Mouse (Mus musculus) testis, adult 2 months (tissue): ENCODE measurements around the gene Ap3b1. TPM values are rescaled to one million over a fixed set of nuclear protein-coding genes. Genes with fewer than 3 reads are reported as not detected.

Experiments
- H3K27ac ChIP-seq: fragments of 200-500 bp; 2 replicates; pipeline ENCODE4 v1.5.1; 2012; ENCODE audit warnings: low read depth, low read length; ENCODE audit not compliant: control insufficient read depth, insufficient read depth
- H3K27me3 ChIP-seq: fragments of 200-500 bp; 2 replicates; pipeline ENCODE4 v1.6.1; 2012; ENCODE audit warnings: mild to moderate bottlenecking, low read length, moderate library complexity; ENCODE audit not compliant: control insufficient read depth, insufficient read depth
- H3K36me3 ChIP-seq: fragments of 200-500 bp; 2 replicates; pipeline ENCODE4 v1.6.1; 2012; ENCODE audit warnings: mild to moderate bottlenecking, low read length; ENCODE audit not compliant: control insufficient read depth, insufficient read depth
- H3K4me1 ChIP-seq: fragments of 200-500 bp; 2 replicates; pipeline ENCODE4 v1.6.1; 2012; ENCODE audit warnings: low read length; ENCODE audit not compliant: control insufficient read depth, insufficient read depth
- H3K4me3 ChIP-seq: fragments of 200-500 bp; 2 replicates; pipeline ENCODE4 v1.5.1; 2012; ENCODE audit warnings: low read depth, mild to moderate bottlenecking, low read length, moderate library complexity, mixed read lengths; ENCODE audit not compliant: control insufficient read depth
- CTCF ChIP-seq: fragments of 200-500 bp; IDR thresholded peaks from 2 replicates; pipeline ENCODE4 v1.5.1; 2012; ENCODE audit warnings: low read depth, mild to moderate bottlenecking, inconsistent platforms, low read length, moderate library complexity; ENCODE audit not compliant: control insufficient read depth, insufficient read depth, insufficient replicate concordance
- POLR2A ChIP-seq: fragments of 200-500 bp; IDR thresholded peaks from 2 replicates; pipeline ENCODE4 v1.6.1; 2012; ENCODE audit warnings: low read depth, mild to moderate bottlenecking, inconsistent platforms, low read length, moderate library complexity; ENCODE audit not compliant: control insufficient read depth
- polyA plus RNA-seq: library from polyadenylated mRNA; depleted of rRNA; stranded (reverse); fragments of >200 nt; gene quantifications from 2 replicates; pipeline ENCODE4 v1.2.3, GENCODE M21; 2012

The Ap3b1 gene
- polyA plus RNA-seq, 1 experiment: 122 TPM

DNA sequence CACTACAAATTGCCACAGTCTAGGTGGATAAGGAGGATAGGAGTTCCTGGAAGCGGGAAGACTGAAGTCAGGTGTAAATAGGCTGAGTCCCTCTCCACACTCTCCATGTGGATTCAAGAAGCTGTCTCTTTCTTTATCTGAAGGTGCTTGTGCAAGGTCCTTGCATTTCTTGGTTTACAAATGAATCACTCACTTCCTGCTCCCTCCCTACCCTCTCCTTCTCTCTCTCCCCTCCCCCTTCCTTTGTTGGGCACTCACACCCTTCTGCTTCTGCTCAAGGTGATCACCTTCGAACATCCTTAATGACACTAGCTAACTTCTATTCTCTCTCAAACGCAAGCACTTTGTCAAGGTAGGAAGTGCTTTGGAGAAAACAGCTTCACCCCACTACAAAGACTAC, 84.7 kb downstream of the Ap3b1 start:
- Histone ChIP-seq H3K4me1 (0 out of 2 replicates have a peak, but pooled peaks cover 2% of the 10 kb centered on the region), H3K4me3 (no peak overlapping the region), H3K27ac (no peak overlapping the region), H3K36me3 (peaks cover 2% of the 10 kb centered on the region; the same call in 1 of the 2 replicates), H3K27me3 (no peaks in the 10 kb centered on the region)
- no peak for TF ChIP-seq CTCF
- TF ChIP-seq POLR2A: no peak

DNA sequence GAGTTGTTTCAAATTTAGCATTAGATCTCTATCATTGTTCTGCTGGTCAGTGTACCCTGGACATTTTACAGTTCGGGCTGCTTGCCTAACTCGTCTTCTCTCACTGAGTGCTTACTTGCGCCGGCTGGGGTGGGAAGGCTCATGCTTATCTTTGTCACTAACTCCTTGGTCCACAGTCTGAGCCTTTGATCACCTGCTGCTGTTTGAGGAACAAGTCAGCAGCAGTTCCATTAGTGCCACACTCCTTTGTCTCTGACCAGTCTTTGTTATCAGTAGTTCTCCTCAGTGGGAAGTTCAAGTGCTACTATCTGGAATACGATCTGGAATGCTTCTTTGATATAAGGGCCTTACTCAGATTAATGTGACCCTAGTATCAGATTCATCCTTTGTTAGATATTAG, 86.3 kb downstream of the Ap3b1 start:
- Histone ChIP-seq H3K4me1 (no peaks in the 10 kb centered on the region), H3K27ac (no peak overlapping the region), H3K36me3 (peaks cover 2% of the 10 kb centered on the region; the same call in 1 of the 2 replicates), H3K27me3 (no peaks in the 10 kb centered on the region), H3K4me3 (no peak overlapping the region)
- TF ChIP-seq CTCF: no peak
- no peak for TF ChIP-seq POLR2A

DNA sequence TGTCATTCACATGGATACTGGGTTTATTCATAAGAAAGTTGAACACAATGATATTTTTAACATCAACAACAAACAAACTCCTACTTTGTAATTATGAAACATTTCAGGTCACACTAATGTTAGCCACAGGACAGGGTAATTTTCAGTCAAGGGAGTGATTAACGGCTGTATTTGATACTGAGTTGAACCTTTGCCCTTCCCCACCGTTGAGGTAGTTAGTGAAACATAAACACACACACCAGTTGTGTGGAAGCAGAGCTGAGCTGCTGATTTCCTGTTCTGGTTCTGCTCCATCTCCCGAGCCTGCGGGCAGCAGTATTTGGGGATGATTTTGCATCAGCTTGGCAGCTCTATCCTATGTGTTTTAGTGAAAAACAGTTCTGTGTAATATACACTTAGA, 88.2 kb downstream of the Ap3b1 start:
- H3K27me3 ChIP-seq: no peaks in the 10 kb centered on the region
- H3K4me3 ChIP-seq: no peak overlapping the region
- no peak overlapping the region for H3K27ac ChIP-seq
- no peaks in the 10 kb centered on the region for H3K4me1 ChIP-seq
- TF ChIP-seq CTCF (no peak), POLR2A (no peak)
- H3K36me3 ChIP-seq: peaks cover 2% of the 10 kb centered on the region; the same call in 1 of the 2 replicates

DNA sequence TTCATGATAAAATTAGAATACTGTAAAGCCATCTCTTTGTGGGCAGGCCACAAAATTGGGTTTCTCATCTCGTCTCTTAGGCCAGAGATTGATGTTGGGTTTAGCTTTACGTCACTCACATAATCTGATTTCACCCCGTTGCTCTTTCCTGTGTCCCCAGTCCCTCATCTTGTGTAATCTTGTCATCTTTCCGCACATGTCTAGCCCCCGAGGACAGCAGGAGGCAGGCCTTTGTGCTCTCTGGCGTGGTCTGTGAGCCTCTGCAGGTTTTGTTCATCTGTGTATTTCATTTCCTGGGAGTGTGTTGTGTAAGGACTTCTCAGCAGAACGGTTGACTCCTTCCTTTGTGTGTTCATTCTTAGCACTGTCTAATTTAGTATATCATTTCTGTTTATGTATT, 90.8 kb downstream of the Ap3b1 start:
- Histone ChIP-seq H3K4me1 (no peaks in the 10 kb centered on the region), H3K27me3 (no peaks in the 10 kb centered on the region), H3K27ac (no peak overlapping the region), H3K36me3 (peaks cover 3% of the 10 kb centered on the region; the same call in 1 of the 2 replicates), H3K4me3 (no peak overlapping the region)
- TF ChIP-seq POLR2A (no peak), CTCF (no peak)

DNA sequence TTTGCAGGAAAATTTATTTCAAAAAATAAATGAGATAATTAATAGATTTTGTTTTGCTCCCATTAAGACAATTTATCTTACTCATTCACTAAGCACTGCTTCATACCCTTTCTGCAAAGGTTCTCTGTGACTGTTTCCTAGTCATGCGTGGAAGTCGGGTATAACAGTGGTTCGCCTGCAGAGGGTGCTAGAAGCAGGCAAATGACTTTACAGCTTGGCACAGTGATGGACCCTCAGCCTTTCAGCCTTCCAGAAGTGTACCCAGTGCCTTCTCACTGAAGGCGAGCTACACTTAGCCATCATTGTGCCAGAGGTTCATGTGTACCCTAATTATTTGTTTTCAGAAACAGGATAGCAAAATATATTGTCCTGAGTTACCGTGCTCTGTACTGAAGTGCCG, 92.5 kb downstream of the Ap3b1 start:
- H3K4me1 ChIP-seq: no peaks in the 10 kb centered on the region
- no peaks in the 10 kb centered on the region for H3K27me3 ChIP-seq
- no peak overlapping the region for H3K27ac ChIP-seq
- H3K4me3 ChIP-seq: no peak overlapping the region
- peaks cover 3% of the 10 kb centered on the region; the same call in 1 of the 2 replicates for H3K36me3 ChIP-seq
- TF ChIP-seq CTCF (peak; percentile 51; the same call in 1 of the 2 replicates), POLR2A (no peak)

DNA sequence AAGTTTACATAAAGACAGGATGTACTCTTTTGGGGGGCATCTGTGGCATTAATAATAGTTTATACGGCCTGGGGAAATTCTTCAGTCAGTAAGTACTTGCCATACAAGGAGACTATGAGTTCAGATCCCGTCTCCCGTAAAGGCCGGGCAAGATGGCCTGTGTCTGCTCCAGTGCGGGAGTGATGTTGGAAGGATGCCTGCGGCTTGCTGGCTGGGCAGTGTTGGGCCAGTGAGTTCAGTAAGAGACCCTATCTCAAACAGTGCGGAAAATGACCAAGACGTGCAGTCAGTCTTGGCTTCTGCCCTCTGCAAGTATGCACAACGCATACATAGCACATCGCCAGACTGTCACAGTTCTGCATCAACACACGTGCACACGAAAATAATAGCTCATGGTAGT, 95.4 kb downstream of the Ap3b1 start:
- TF ChIP-seq CTCF (no peak), POLR2A (no peak)
- no peaks in the 10 kb centered on the region for H3K4me1 ChIP-seq

DNA sequence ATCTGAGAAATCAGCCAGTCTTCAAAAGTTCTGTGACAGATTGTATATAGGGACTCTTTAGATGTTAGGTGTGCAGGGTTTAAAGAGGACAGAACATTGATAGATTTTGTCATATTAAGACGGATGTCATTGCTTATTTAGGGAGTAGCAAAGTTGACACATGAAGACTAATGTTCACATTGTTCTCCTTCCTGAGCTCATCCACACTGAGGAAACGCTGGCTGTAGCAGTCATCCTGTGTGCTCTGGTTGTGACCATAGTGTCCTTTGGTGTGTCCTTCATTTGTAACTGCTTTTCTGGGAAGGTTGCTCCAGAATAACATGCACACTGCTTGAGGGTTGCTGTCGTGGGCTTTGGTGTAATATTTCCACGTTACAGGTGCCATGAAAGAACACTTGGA, 100.4 kb downstream of the Ap3b1 start:
- peaks cover 3% of the 10 kb centered on the region; the same call in 1 of the 2 replicates for H3K36me3 ChIP-seq
- H3K27me3 ChIP-seq: no peaks in the 10 kb centered on the region
- no peak overlapping the region for H3K4me3 ChIP-seq
- no peak overlapping the region for H3K27ac ChIP-seq
- TF ChIP-seq POLR2A (no peak), CTCF (no peak)
- H3K4me1 ChIP-seq: no peaks in the 10 kb centered on the region

More for the DNA sequence above, 95.4 kb downstream of the Ap3b1 start:
- no peak overlapping the region for H3K27ac ChIP-seq
- no peak overlapping the region for H3K4me3 ChIP-seq
- peaks cover 1% of the 10 kb centered on the region; the same call in 1 of the 2 replicates for H3K36me3 ChIP-seq
- H3K27me3 ChIP-seq: no peaks in the 10 kb centered on the region

DNA sequence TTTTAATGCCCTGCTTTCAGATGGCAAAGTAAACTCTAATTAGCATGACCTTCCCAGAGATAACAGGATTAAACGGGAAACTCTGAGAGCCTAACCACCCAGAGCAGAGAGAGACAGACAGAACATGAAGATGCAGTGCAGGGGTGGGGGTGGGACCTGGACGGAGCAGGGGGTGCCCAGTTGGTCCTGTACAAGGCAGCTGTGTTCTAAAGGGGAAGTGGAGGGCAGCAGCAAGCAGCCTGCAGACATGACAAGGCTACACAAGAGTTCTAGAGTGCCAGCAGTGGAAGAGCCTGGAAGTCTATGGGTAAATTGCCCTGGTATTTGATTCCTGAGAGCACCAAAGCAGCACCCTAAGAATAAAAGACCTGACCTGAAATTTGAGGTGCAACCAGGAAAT, 105.5 kb downstream of the Ap3b1 start:
- TF ChIP-seq POLR2A (no peak), CTCF (no peak)
- Histone ChIP-seq H3K27me3 (no peaks in the 10 kb centered on the region), H3K36me3 (peaks cover 1% of the 10 kb centered on the region; the same call in 1 of the 2 replicates), H3K4me1 (no peaks in the 10 kb centered on the region), H3K4me3 (no peak overlapping the region), H3K27ac (no peak overlapping the region)
